Mouse (Mus musculus): Measurements from ENCODE around the gene Gm7347. TPM values are rescaled to one million over a fixed set of nuclear protein-coding genes. Genes with fewer than 3 reads are reported as not detected.

Gene Gm7347
- total RNA-seq (2023), result not detected in 2 replicates

GRCm38 (mm10) chr5:26058481-26058880 lies at the start of gene Gm7347:
Gene Gm7347 (minus strand): TSS chr5:26058581.

GRCm38 (mm10) chr5:26105262-26105661 lies 46.9 kb upstream of the Gm7347 start, which contains the start of gene 5031410I06Rik:
Gene 5031410I06Rik (minus strand): TSS chr5:26105362.

GRCm38 (mm10) chr5:26089191-26089590 lies 30.8 kb upstream of the Gm7347 start, which contains the start of gene Gm10471:
Gene Gm10471 (minus strand): TSS chr5:26089291.

GRCm38 (mm10) chr5:26039458-26039857 lies 18.9 kb downstream of the Gm7347 start, which contains the start of gene Speer4a:
Gene Speer4a (minus strand): TSS chr5:26039558.

GRCm38 (mm10) chr5:26022816-26023215 lies 35.6 kb downstream of the Gm7347 start, which contains the start of gene Gm5862:
Gene Gm5862 (minus strand): TSS chr5:26022916.

GRCm38 (mm10) chr5:26004698-26005097 lies 53.7 kb downstream of the Gm7347 start, which contains the start of gene Gm1979:
Gene Gm1979 (minus strand): TSS chr5:26004798.

Other genes with a start within 250 kb of the Gm7347 start
- not detected in 2 replicates for gene Gm21663, start 116.2 kb downstream of the Gm7347 start, total RNA-seq (2023)
- gene Gm21671, start 104.2 kb downstream of the Gm7347 start, total RNA-seq (2023), result not detected in 2 replicates
- not detected in 2 replicates for gene Gm21680, start 85.9 kb downstream of the Gm7347 start, total RNA-seq (2023)
- not detected in 2 replicates for gene Gm21698, start 69.9 kb downstream of the Gm7347 start, total RNA-seq (2023)
- gene Gm1979, start 53.8 kb downstream of the Gm7347 start, total RNA-seq (2023), result not detected in 2 replicates
- not detected in 2 replicates for gene Gm5862, start 35.7 kb downstream of the Gm7347 start, total RNA-seq (2023)
- gene Speer4a, start 19.0 kb downstream of the Gm7347 start, total RNA-seq (2023), result not detected in 2 replicates
- gene Gm10471, start 30.7 kb upstream of the Gm7347 start, total RNA-seq (2023), result not detected in 2 replicates
- gene 5031410I06Rik, start 46.8 kb upstream of the Gm7347 start, total RNA-seq (2023), result not detected in 2 replicates
- not detected in 2 replicates for gene Gm10220, start 62.8 kb upstream of the Gm7347 start, total RNA-seq (2023)
- gene Gm7361, start 199.1 kb upstream of the Gm7347 start, total RNA-seq (2023), result not detected in 2 replicates

All from neutrophil, adult 65 days (primary cell).